Mouse (Mus musculus) forebrain, embryonic 13.5 days (tissue): ENCODE measurements around the gene 1700013G24Rik. TPM values are rescaled to one million over a fixed set of nuclear protein-coding genes. Genes with fewer than 3 reads are reported as not detected.

ENCODE experiments used
- ATAC-seq: fragments of 200-750 bp; cut with Nextera tagmentation; 2 replicates; pipeline ENCODE4 v1.8.0; 2017
- H3K27ac ChIP-seq: fragments of 300-500 bp; sonication (generic); 2 replicates; pipeline ENCODE4 v1.5.1; 2015; ENCODE audit warnings: inconsistent platforms, mild to moderate bottlenecking, moderate library complexity
- H3K27me3 ChIP-seq: fragments of 300-500 bp; sonication (generic); 2 replicates; pipeline ENCODE4 v1.6.1; 2015; ENCODE audit warnings: mild to moderate bottlenecking, inconsistent platforms
- H3K36me3 ChIP-seq: fragments of 300-500 bp; sonication (generic); 2 replicates; pipeline ENCODE4 v1.6.1; 2015; ENCODE audit warnings: mild to moderate bottlenecking, inconsistent platforms; ENCODE audit not compliant: poor library complexity, severe bottlenecking
- H3K4me1 ChIP-seq: fragments of 300-500 bp; sonication (generic); 2 replicates; pipeline ENCODE4 v1.6.1; 2015; ENCODE audit warnings: inconsistent platforms
- H3K4me2 ChIP-seq: fragments of 300-500 bp; sonication (generic); 2 replicates; pipeline ENCODE4 v1.6.1; 2015; ENCODE audit warnings: inconsistent platforms, mild to moderate bottlenecking, moderate library complexity
- H3K4me3 ChIP-seq: fragments of 300-500 bp; sonication (generic); 2 replicates; pipeline ENCODE4 v1.5.1; 2015; ENCODE audit warnings: mild to moderate bottlenecking, inconsistent platforms
- H3K9ac ChIP-seq: fragments of 300-500 bp; sonication (generic); 2 replicates; pipeline ENCODE4 v1.6.1; 2015; ENCODE audit warnings: mild to moderate bottlenecking, inconsistent platforms
- H3K9me3 ChIP-seq: fragments of 300-500 bp; sonication (generic); replicated peaks from 2 replicates; pipeline ENCODE4 v1.6.1; 2016; ENCODE audit warnings: inconsistent platforms
- WGBS: fragments of 180-500 bp; shearing (Covaris S2); methylation state at CpG from one replicate; pipeline ENCODE4 v1.1.7; 2015; 5-methylcytosine and 5-hydroxymethylcytosine counted together
- polyA plus RNA-seq: library from polyadenylated mRNA; unstranded; fragments of >200 nt; fragmentation: Nextera tagmentation; extraction: Ambion mirVana; gene quantifications from 2 replicates; pipeline ENCODE4 v1.2.1, GENCODE M21; 2015

1700013G24Rik gene
- polyA plus RNA-seq, 1 experiment from 2014 or later, result not detected

GRCm38 (mm10) chr4:137470701-137471317 lies 17.7 kb downstream of the 1700013G24Rik start:
- Histone ChIP-seq H3K4me1 (peaks cover 29% of the 10 kb centered on the region), H3K4me2 (peak overlapping the region; percentile 95; the same call in 1 of the 2 replicates), H3K36me3 (no peaks in the 10 kb centered on the region), H3K27ac (no peak overlapping the region), H3K4me3 (no peak overlapping the region), H3K9me3 (no peaks in the 10 kb centered on the region), H3K27me3 (no peaks in the 10 kb centered on the region; the same call in 1 of the 2 replicates), H3K9ac (no peak overlapping the region; the same call in 1 of the 2 replicates)
- 65% methylated on average over 9 of the region's 9 CpGs for WGBS
- no peak for ATAC-seq

GRCm38 (mm10) chr4:137471326-137471725 lies 18.2 kb downstream of the 1700013G24Rik start:
- Histone ChIP-seq H3K27ac (no peak overlapping the region), H3K4me3 (no peak overlapping the region), H3K36me3 (no peaks in the 10 kb centered on the region), H3K4me1 (peaks cover 31% of the 10 kb centered on the region), H3K27me3 (no peaks in the 10 kb centered on the region; the same call in 1 of the 2 replicates), H3K4me2 (no peak overlapping the region), H3K9ac (no peak overlapping the region), H3K9me3 (no peaks in the 10 kb centered on the region)
- no peak for ATAC-seq
- WGBS, result 70% methylated on average over 8 of the region's 8 CpGs

- Histone ChIP-seq H3K4me3 (no peak overlapping the region), H3K36me3 (no peaks in the 10 kb centered on the region), H3K9ac (no peak overlapping the region), H3K4me2 (no peak overlapping the region), H3K27me3 (no peaks in the 10 kb centered on the region; the same call in 1 of the 2 replicates), H3K4me1 (peaks cover 41% of the 10 kb centered on the region), H3K9me3 (no peaks in the 10 kb centered on the region), H3K27ac (no peak overlapping the region)
- WGBS, result 93% methylated on average over 8 of the region's 8 CpGs
- no peak for ATAC-seq
Measured at GRCm38 (mm10) chr4:137473240-137473639, 20.2 kb downstream of the 1700013G24Rik start.

- no peak overlapping the region for H3K4me3 ChIP-seq
- ATAC-seq, result no peak
- no peak overlapping the region for H3K4me2 ChIP-seq
- H3K4me1 ChIP-seq, result peaks cover 45% of the 10 kb centered on the region
- H3K27me3 ChIP-seq, result no peaks in the 10 kb centered on the region; the same call in 1 of the 2 replicates
- H3K36me3 ChIP-seq, result no peaks in the 10 kb centered on the region
- no peak overlapping the region for H3K27ac ChIP-seq
- H3K9me3 ChIP-seq, result no peaks in the 10 kb centered on the region
- WGBS, result 83% methylated on average over 18 of the region's 18 CpGs
- H3K9ac ChIP-seq, result no peak overlapping the region
Measured at GRCm38 (mm10) chr4:137473701-137474388, 20.8 kb downstream of the 1700013G24Rik start.

GRCm38 (mm10) chr4:137474694-137475093 lies 21.6 kb downstream of the 1700013G24Rik start:
- no peaks in the 10 kb centered on the region for H3K9me3 ChIP-seq
- WGBS, result 88% methylated on average over 7 of the region's 7 CpGs
- no peak overlapping the region for H3K4me3 ChIP-seq
- no peak for ATAC-seq
- peaks cover 40% of the 10 kb centered on the region for H3K4me1 ChIP-seq
- H3K4me2 ChIP-seq, result no peak overlapping the region
- H3K27me3 ChIP-seq, result no peaks in the 10 kb centered on the region; the same call in 1 of the 2 replicates
- no peak overlapping the region for H3K9ac ChIP-seq
- no peaks in the 10 kb centered on the region for H3K36me3 ChIP-seq
- no peak overlapping the region for H3K27ac ChIP-seq

- no peak for ATAC-seq
- Histone ChIP-seq H3K9ac (no peak overlapping the region), H3K27ac (no peak overlapping the region), H3K4me3 (no peak overlapping the region), H3K9me3 (no peaks in the 10 kb centered on the region), H3K4me2 (no peak overlapping the region), H3K36me3 (no peaks in the 10 kb centered on the region), H3K27me3 (no peaks in the 10 kb centered on the region), H3K4me1 (peaks cover 40% of the 10 kb centered on the region)
- 88% methylated on average over 13 of the region's 13 CpGs for WGBS
Measured at GRCm38 (mm10) chr4:137475271-137476050, 22.4 kb downstream of the 1700013G24Rik start.

GRCm38 (mm10) chr4:137476065-137476760 lies 23.1 kb downstream of the 1700013G24Rik start:
- peaks cover 44% of the 10 kb centered on the region for H3K4me1 ChIP-seq
- no peak for ATAC-seq
- WGBS, result 42% methylated on average over 10 of the region's 10 CpGs
- H3K4me2 ChIP-seq, result peak overlapping the region; percentile 32
- H3K9me3 ChIP-seq, result no peaks in the 10 kb centered on the region
- peak overlapping the region; percentile 14 for H3K9ac ChIP-seq
- no peaks in the 10 kb centered on the region for H3K27me3 ChIP-seq
- H3K36me3 ChIP-seq, result no peaks in the 10 kb centered on the region
- H3K4me3 ChIP-seq, result no peak overlapping the region
- H3K27ac ChIP-seq, result peak overlapping the region; percentile 40; the same call in 1 of the 2 replicates

- H3K27ac ChIP-seq, result peak overlapping the region; percentile 40
- no peak for ATAC-seq
- H3K36me3 ChIP-seq, result no peaks in the 10 kb centered on the region
- 28% methylated on average over 16 of the region's 17 CpGs for WGBS
- peak overlapping the region; percentile 32 for H3K4me2 ChIP-seq
- H3K27me3 ChIP-seq, result no peaks in the 10 kb centered on the region
- peaks cover 44% of the 10 kb centered on the region for H3K4me1 ChIP-seq
- peak overlapping the region; percentile 14; the same call in 1 of the 2 replicates for H3K9ac ChIP-seq
- H3K4me3 ChIP-seq, result no peak overlapping the region
- no peaks in the 10 kb centered on the region for H3K9me3 ChIP-seq
Measured at GRCm38 (mm10) chr4:137476761-137477237, 23.7 kb downstream of the 1700013G24Rik start.

- peaks cover 44% of the 10 kb centered on the region for H3K4me1 ChIP-seq
- H3K36me3 ChIP-seq, result no peaks in the 10 kb centered on the region
- H3K27ac ChIP-seq, result no peak overlapping the region
- no peaks in the 10 kb centered on the region for H3K9me3 ChIP-seq
- H3K4me3 ChIP-seq, result no peak overlapping the region
- H3K9ac ChIP-seq, result no peak overlapping the region
- no peak overlapping the region for H3K4me2 ChIP-seq
- no peak for ATAC-seq
- no peaks in the 10 kb centered on the region for H3K27me3 ChIP-seq
- 58% methylated on average over 6 of the region's 6 CpGs for WGBS
Measured at GRCm38 (mm10) chr4:137477611-137478010, 24.5 kb downstream of the 1700013G24Rik start.

GRCm38 (mm10) chr4:137478306-137478705 lies 25.2 kb downstream of the 1700013G24Rik start:
- Histone ChIP-seq H3K9ac (no peak overlapping the region), H3K27ac (no peak overlapping the region), H3K4me1 (peaks cover 44% of the 10 kb centered on the region), H3K4me3 (no peak overlapping the region), H3K27me3 (no peaks in the 10 kb centered on the region), H3K9me3 (no peaks in the 10 kb centered on the region), H3K4me2 (no peak overlapping the region), H3K36me3 (no peaks in the 10 kb centered on the region)
- WGBS, result 56% methylated on average over 5 of the region's 5 CpGs
- ATAC-seq, result no peak

- H3K4me2 ChIP-seq, result no peak overlapping the region
- ATAC-seq, result no peak
- H3K9me3 ChIP-seq, result no peaks in the 10 kb centered on the region
- WGBS, result 9% methylated on average over 6 of the region's 6 CpGs
- H3K27me3 ChIP-seq, result no peaks in the 10 kb centered on the region
- H3K4me1 ChIP-seq, result peaks cover 51% of the 10 kb centered on the region
- no peak overlapping the region for H3K4me3 ChIP-seq
- H3K27ac ChIP-seq, result no peak overlapping the region
- H3K9ac ChIP-seq, result no peak overlapping the region
- H3K36me3 ChIP-seq, result no peaks in the 10 kb centered on the region
Measured at GRCm38 (mm10) chr4:137479757-137480156, 26.7 kb downstream of the 1700013G24Rik start.
